Comparison of ENCODE assay signal across 16 mouse cellular contexts in the genomic region with DNA sequence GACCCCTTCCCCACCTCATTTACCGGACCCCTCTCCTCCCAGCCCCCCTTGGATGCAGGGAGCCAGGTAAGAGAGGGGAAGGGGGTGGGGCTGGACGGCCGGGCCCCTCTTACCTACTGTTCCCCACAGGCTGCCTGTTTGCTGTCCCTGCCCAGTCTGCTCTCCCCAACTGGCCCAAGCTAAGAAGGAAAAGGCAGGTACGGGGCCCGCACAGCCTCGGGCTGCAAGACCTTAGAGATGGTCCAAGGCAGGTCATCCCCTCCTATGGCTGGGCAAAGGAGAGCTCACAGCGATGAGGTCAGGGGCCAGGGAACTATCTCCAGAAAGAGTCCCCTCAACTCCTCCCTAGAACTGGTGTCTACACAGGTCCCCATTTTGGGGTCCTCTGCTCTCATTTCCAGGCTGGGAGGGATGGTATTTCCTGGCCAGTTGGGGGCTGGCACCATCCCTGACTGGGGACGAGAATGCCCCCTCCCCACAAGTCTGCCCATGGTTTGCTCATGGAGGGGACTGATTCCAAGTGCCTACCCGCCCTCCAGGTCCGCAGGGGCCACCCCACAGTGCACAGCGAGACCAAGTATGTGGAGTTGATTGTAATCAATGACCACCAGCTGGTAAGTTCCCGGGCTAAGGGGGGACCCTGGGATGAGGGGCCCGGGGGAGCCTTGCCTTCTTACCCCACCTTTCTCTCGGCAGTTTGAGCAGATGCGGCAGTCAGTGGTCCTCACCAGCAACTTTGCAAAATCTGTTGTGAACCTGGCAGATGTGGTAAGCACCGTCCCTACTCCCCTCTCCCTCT. TPM values are rescaled to one million over a fixed set of nuclear protein-coding genes. Genes with fewer than 3 reads are reported as not detected.
DNase-seq lines count a peak whose midpoint lies in the region; ATAC-seq and TF ChIP-seq lines count a peak whose summit lies in the region.
"Had no signal": no experiment of that assay in that cellular context is flagged by ENCODE, and none has a peak within 500 bp of the region (broad histone marks: within the 10 kb centered on the region; RNA-seq: fewer than 3 reads in every experiment).

No protein-coding gene starts in this region.

- H3K36me3 ChIP-seq in hindbrain, embryonic 10.5 days: peaks cover 16% of the 10 kb centered on the region
- H3K36me3 ChIP-seq in hindbrain, postnatal 0 days (ENCODE audit: insufficient read depth, low read length): 0 out of 2 replicates have a peak, but pooled peaks cover 3% of the 10 kb centered on the region
- peaks cover 10% of the 10 kb centered on the region for H3K36me3 ChIP-seq in hindbrain, embryonic 15.5 days
- H3K36me3 ChIP-seq in midbrain, embryonic 14.5 days (ENCODE audit: control insufficient read depth, insufficient read depth, low read length): peaks cover 14% of the 10 kb centered on the region

- peak overlapping the region; percentile 74 for H3K27ac ChIP-seq in hindbrain, embryonic 10.5 days
- no peak overlapping the region for H3K27ac ChIP-seq in hindbrain, postnatal 0 days
- 0 out of 2 replicates have a peak overlapping the region, but pooled peaks have one; percentile 96 for H3K27ac ChIP-seq in hindbrain, embryonic 15.5 days (replicated peaks)
- peak overlapping the region; percentile 45; the same call in 1 of the 2 replicates for H3K27ac ChIP-seq in midbrain, embryonic 14.5 days (replicated peaks; ENCODE audit: low read depth, low read length)
- H3K27ac ChIP-seq: embryonic facial prominence, embryonic 12.5 days had no signal

- no peak overlapping the region for H3K4me2 ChIP-seq in hindbrain, postnatal 0 days (ENCODE audit: low read depth, low read length)
- H3K4me2 ChIP-seq in hindbrain, embryonic 15.5 days: no peak overlapping the region
- H3K4me2 ChIP-seq in midbrain, embryonic 14.5 days (ENCODE audit: low read length): no peak overlapping the region
- H3K4me2 ChIP-seq: liver, embryonic 11.5 days had no signal

- H3K4me1 ChIP-seq in hindbrain, embryonic 10.5 days (replicated peaks): peaks cover 82% of the 10 kb centered on the region
- peaks cover 4% of the 10 kb centered on the region; the same call in 1 of the 2 replicates for H3K4me1 ChIP-seq in hindbrain, postnatal 0 days (ENCODE audit: insufficient read depth, low read length)
- H3K4me1 ChIP-seq in hindbrain, embryonic 15.5 days (replicated peaks): peaks cover 53% of the 10 kb centered on the region
- H3K4me1 ChIP-seq in midbrain, embryonic 14.5 days (ENCODE audit: control insufficient read depth, insufficient read depth, low read length): peaks cover 44% of the 10 kb centered on the region

- DNase-seq in hindbrain, embryonic 10.5 days (ENCODE audit: low spot score): no peak
- no peak for DNase-seq in hindbrain, postnatal 0 days (ENCODE audit: low spot score)
- peak; percentile 18 to 20 for DNase-seq in cerebellum, postnatal 36 days
- no peak for DNase-seq in midbrain, embryonic 14.5 days
- DNase-seq in thymus, postnatal 4 days: no peak
- no peak for DNase-seq in kidney, postnatal 10 days
- no peak for DNase-seq in kidney, adult 18-20 months
- DNase-seq: adrenal gland, postnatal 36 days; heart, adult 18-20 months; heart, postnatal 10 days had no signal

- TF ChIP-seq CTCF in hindbrain, postnatal 0 days (IDR thresholded peaks at IDR 0.05; ENCODE audit: low read depth): no peak

- WGBS in hindbrain, embryonic 10.5 days: 22% methylated on average over 16 of the region's 16 CpGs
- 24% methylated on average over 16 of the region's 16 CpGs for WGBS in hindbrain, postnatal 0 days
- 25% methylated on average over 16 of the region's 16 CpGs for WGBS in hindbrain, embryonic 15.5 days
- WGBS in midbrain, embryonic 14.5 days: 22% methylated on average over 16 of the region's 16 CpGs

- no peak for ATAC-seq in hindbrain, postnatal 0 days
- ATAC-seq in hindbrain, embryonic 15.5 days (ENCODE audit: low FRiP score, low read depth): no peak
- ATAC-seq in midbrain, embryonic 14.5 days (ENCODE audit: low FRiP score, low TSS enrichment): no peak
- ATAC-seq: CD4-positive, CD25-positive, alpha-beta regulatory T cell, adult 4 months; intestine, embryonic 16.5 days had no signal

- peak overlapping the region; percentile 13; the same call in 1 of the 2 replicates for H3K4me3 ChIP-seq in hindbrain, embryonic 10.5 days
- H3K4me3 ChIP-seq in hindbrain, postnatal 0 days (ENCODE audit: low read length): no peak overlapping the region
- no peak overlapping the region for H3K4me3 ChIP-seq in hindbrain, embryonic 15.5 days
- H3K4me3 ChIP-seq in midbrain, embryonic 14.5 days (replicated peaks; ENCODE audit: low read depth, low read length): no peak overlapping the region
- H3K4me3 ChIP-seq: embryonic facial prominence, embryonic 12.5 days; megakaryocyte, embryonic 14.5 days had no signal

- no peaks in the 10 kb centered on the region for H3K9me3 ChIP-seq in hindbrain, embryonic 10.5 days
- H3K9me3 ChIP-seq in hindbrain, postnatal 0 days (ENCODE audit: low read length): no peaks in the 10 kb centered on the region
- H3K9me3 ChIP-seq in hindbrain, embryonic 15.5 days: no peaks in the 10 kb centered on the region
- H3K9me3 ChIP-seq in midbrain, embryonic 14.5 days (ENCODE audit: control insufficient read depth, low read length): no peaks in the 10 kb centered on the region
- H3K9me3 ChIP-seq: embryonic facial prominence, embryonic 12.5 days had no signal

- no peak overlapping the region for H3K9ac ChIP-seq in hindbrain, postnatal 0 days (replicated peaks; ENCODE audit: low read length)
- no peak overlapping the region for H3K9ac ChIP-seq in hindbrain, embryonic 15.5 days
- peak overlapping the region; percentile 3; the same call in 1 of the 2 replicates for H3K9ac ChIP-seq in midbrain, embryonic 14.5 days (replicated peaks; ENCODE audit: low read length)
- H3K9ac ChIP-seq: embryonic facial prominence, embryonic 12.5 days had no signal

- H3K27me3 ChIP-seq in hindbrain, embryonic 10.5 days (ENCODE audit: insufficient read depth, poor library complexity, severe bottlenecking): peaks cover 43% of the 10 kb centered on the region
- H3K27me3 ChIP-seq in hindbrain, postnatal 0 days (ENCODE audit: insufficient read depth, low read length): no peaks in the 10 kb centered on the region
- no peaks in the 10 kb centered on the region for H3K27me3 ChIP-seq in hindbrain, embryonic 15.5 days
- H3K27me3 ChIP-seq in midbrain, embryonic 14.5 days (ENCODE audit: control insufficient read depth, insufficient read depth, low read length): no peaks in the 10 kb centered on the region

RNA-seq across cellular contexts. Expression of gene Adam11, which starts 10.9 kb away (rescaled TPM):
- polyA plus RNA-seq in hindbrain, embryonic 10.5 days (2016; fragmentation: Nextera tagmentation; extraction: Ambion mirVana): 14.6 and 22.6 TPM in 2 replicates
- total RNA-seq in hindbrain, postnatal 0 days (2014; rRNA removed): 33.1 and 34.5 TPM in 2 replicates
- 17.2 and 17.8 TPM in 2 replicates for polyA plus RNA-seq in hindbrain, postnatal 0 days (2015; fragmentation: Nextera tagmentation; extraction: Ambion mirVana)
- polyA plus RNA-seq in hindbrain, embryonic 15.5 days (2015; fragmentation: Nextera tagmentation; extraction: Ambion mirVana): 25.6 and 25.9 TPM in 2 replicates
- polyA plus RNA-seq in midbrain, embryonic 14.5 days (2014; fragmentation: Nextera tagmentation; extraction: Ambion mirVana): 18.2 and 24.1 TPM in 2 replicates
- polyA plus RNA-seq: CD4-positive, CD25-positive, alpha-beta regulatory T cell, adult 4 months had no signal

RNA-seq across cellular contexts. Expression of gene Gjc1, which starts 47.4 kb away (rescaled TPM):
- polyA plus RNA-seq in hindbrain, embryonic 10.5 days (2016; fragmentation: Nextera tagmentation; extraction: Ambion mirVana): 71.1 and 81.3 TPM in 2 replicates
- 13.2 and 18.0 TPM in 2 replicates for total RNA-seq in hindbrain, postnatal 0 days (2014; rRNA removed)
- polyA plus RNA-seq in hindbrain, postnatal 0 days (2015; fragmentation: Nextera tagmentation; extraction: Ambion mirVana): 21.3 and 24.1 TPM in 2 replicates
- 32.5 and 32.8 TPM in 2 replicates for polyA plus RNA-seq in hindbrain, embryonic 15.5 days (2015; fragmentation: Nextera tagmentation; extraction: Ambion mirVana)
- 32.0 and 33.9 TPM in 2 replicates for polyA plus RNA-seq in midbrain, embryonic 14.5 days (2014; fragmentation: Nextera tagmentation; extraction: Ambion mirVana)

Comparison
In these comparisons a context has a peak if more than half of its experiments do, and no peak if none do; other contexts are left out.
1. DNase-seq: peak in cerebellum, postnatal 36 days (2 of 2); none in hindbrain, embryonic 10.5 days (single experiment), hindbrain, postnatal 0 days (single experiment), midbrain, embryonic 14.5 days (single experiment), thymus, postnatal 4 days (single experiment), kidney, postnatal 10 days (single experiment) and kidney, adult 18-20 months (single experiment).